In the genomic region with DNA sequence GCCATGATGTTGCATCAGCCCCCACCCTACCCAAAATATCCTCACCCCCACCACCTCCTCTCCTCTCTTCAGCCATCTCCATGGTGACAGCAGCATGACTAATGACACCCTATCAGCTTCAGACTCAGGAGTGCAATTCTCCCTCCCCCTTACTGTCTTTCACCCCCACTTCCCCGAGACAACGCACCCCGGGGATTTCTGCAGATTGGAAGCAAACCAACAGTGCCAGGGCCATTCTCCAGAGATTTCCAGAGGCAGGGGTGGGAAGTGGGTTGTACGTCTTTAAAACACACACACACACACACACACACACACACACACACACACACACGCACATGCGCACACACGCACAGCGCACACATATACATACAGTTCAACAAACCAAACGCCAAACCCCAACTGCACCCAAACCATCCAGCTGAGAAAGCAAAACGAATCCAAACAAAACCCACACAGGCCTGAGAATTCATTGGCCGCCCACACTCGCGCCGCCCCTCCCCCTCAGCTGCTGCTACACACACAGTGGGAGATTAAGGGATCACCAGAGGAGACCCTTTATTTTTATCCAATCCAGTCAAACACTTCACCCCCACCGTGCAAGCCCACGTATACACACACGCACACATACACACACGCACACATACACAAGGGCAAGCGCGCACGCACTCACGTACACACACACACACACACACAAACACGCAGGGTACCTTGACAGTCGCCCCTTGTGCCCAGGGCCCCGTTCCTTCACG, we compare ENCODE assay signal across 8 mouse cellular contexts. TPM values are rescaled to one million over a fixed set of nuclear protein-coding genes. Genes with fewer than 3 reads are reported as not detected.
A peak's percentile ranks its signal among the peaks of the same experiment; 100 is the strongest.
DNase-seq lines count a peak whose midpoint lies in the region; ATAC-seq and TF ChIP-seq lines count a peak whose summit lies in the region.

No protein-coding gene starts in this region.

- no peak for TF ChIP-seq CTCF in MEL (IDR thresholded peaks at IDR 0.05 in 2 of 3, conservative IDR thresholded peaks at IDR 0.05 in 1 of 3; ENCODE audit: control insufficient read depth in 1 of 3, insufficient read depth in 1 of 3, low read depth in 2 of 3, low read length in 3 of 3, poor library complexity in 1 of 3, severe bottlenecking in 1 of 3)
- no peak for TF ChIP-seq CTCF in layer of hippocampus, adult 2 months (conservative IDR thresholded peaks at IDR 0.05)
- no peak for TF ChIP-seq CTCF in liver, postnatal 0 days (IDR thresholded peaks at IDR 0.05; ENCODE audit: low read depth)

- H3K27ac ChIP-seq in MEL (ENCODE audit: control insufficient read depth, low read depth, low read length) = peak overlapping the region; percentile 12; the same call in 1 of the 2 replicates
- H3K27ac ChIP-seq in brown adipose tissue, adult 24 weeks (replicated peaks; ENCODE audit: low read depth, low read length) = peak overlapping the region; percentile 59
- H3K27ac ChIP-seq in forebrain, embryonic 14.5 days (ENCODE audit: low read depth, low read length) = peak overlapping the region; percentile 98
- peak overlapping the region; percentile 98 for H3K27ac ChIP-seq in layer of hippocampus, adult 2 months
- peak overlapping the region; percentile 86 for H3K27ac ChIP-seq in liver, postnatal 0 days (ENCODE audit: low read depth)

- no peak for DNase-seq in MEL (ENCODE audit: low read depth, low spot score)
- peak; percentile 86 for DNase-seq in forebrain, embryonic 14.5 days (ENCODE audit: low spot score)
- peak; percentile 74 to 78 for DNase-seq in heart, postnatal 14 days
- DNase-seq in layer of hippocampus, adult 2 months (ENCODE audit: low spot score in 2 of 2) = peak; percentile 78 to 90
- peak; percentile 69 for DNase-seq in liver, postnatal 0 days
- peak; percentile 91 for DNase-seq in right cerebral cortex, adult 18-20 months
- no peak for DNase-seq in natural killer cell, adult 2 months (ENCODE audit: low spot score in 2 of 2)

- no peak overlapping the region for H3K4me3 ChIP-seq in MEL (ENCODE audit: control insufficient read depth in 1 of 2, insufficient read depth in 1 of 2, low read depth in 2 of 2, low read length in 2 of 2)
- H3K4me3 ChIP-seq in brown adipose tissue, adult 24 weeks (ENCODE audit: insufficient read depth, low read depth, low read length) = peak overlapping the region; percentile 90
- H3K4me3 ChIP-seq in forebrain, embryonic 14.5 days (ENCODE audit: low read depth, low read length) = peak overlapping the region; percentile 74
- peak overlapping the region; percentile 97 for H3K4me3 ChIP-seq in layer of hippocampus, adult 2 months
- H3K4me3 ChIP-seq in liver, postnatal 0 days (ENCODE audit: low read depth, low read length) = peak overlapping the region; percentile 70

- H3K79me2 ChIP-seq in MEL (ENCODE audit: control insufficient read depth, insufficient read depth, low read length, poor library complexity) = peaks cover 15% of the 10 kb centered on the region

- no peak for TF ChIP-seq EP300 in MEL (IDR thresholded peaks at IDR 0.05; ENCODE audit: low read depth in 1 of 2, low read length in 2 of 2)
- TF ChIP-seq EP300 in liver, postnatal 0 days (IDR thresholded peaks at IDR 0.05; ENCODE audit: low read depth) = no peak

- intact Hi-C loops in heart, postnatal 14 days (cut with DNase I) = loop anchor here (2.0 to 5.0 kb wide), 3 partner anchors 16 to 67 kb away; a partner anchor contains a TSS

- H3K4me2 ChIP-seq in forebrain, embryonic 14.5 days (ENCODE audit: low read length) = peak overlapping the region; percentile 75
- peak overlapping the region; percentile 77 for H3K4me2 ChIP-seq in liver, postnatal 0 days (ENCODE audit: low read depth, low read length)

- no peak overlapping the region for H3K9ac ChIP-seq in MEL (ENCODE audit: control insufficient read depth, low read depth, low read length, poor library complexity, severe bottlenecking)
- H3K9ac ChIP-seq in forebrain, embryonic 14.5 days (ENCODE audit: low read length) = peak overlapping the region; percentile 91
- peak overlapping the region; percentile 77 for H3K9ac ChIP-seq in liver, postnatal 0 days (replicated peaks)

- peaks cover 5 to 32% of the 10 kb centered on the region in 2 experiments for H3K4me1 ChIP-seq in MEL (ENCODE audit: control insufficient read depth in 1 of 2, insufficient read depth in 2 of 2, low read length in 2 of 2)
- H3K4me1 ChIP-seq in brown adipose tissue, adult 24 weeks (ENCODE audit: control insufficient read depth, insufficient read depth, insufficient read length, low read length) = peaks cover 63% of the 10 kb centered on the region
- peaks cover 78% of the 10 kb centered on the region for H3K4me1 ChIP-seq in forebrain, embryonic 14.5 days (ENCODE audit: control insufficient read depth, insufficient read depth, low read length)
- H3K4me1 ChIP-seq in liver, postnatal 0 days (ENCODE audit: insufficient read depth) = peaks cover 46% of the 10 kb centered on the region

- 2% methylated on average over 26 of the region's 26 CpGs for WGBS in forebrain, embryonic 14.5 days
- WGBS in liver, postnatal 0 days (ENCODE audit: insufficient replicate concordance) = 35% methylated on average over 26 of the region's 26 CpGs

- TF ChIP-seq RAD21 in MEL (IDR thresholded peaks at IDR 0.05; ENCODE audit: low read depth, low read length) = no peak

- peaks cover 0 to 26% of the 10 kb centered on the region in 2 experiments for H3K36me3 ChIP-seq in MEL (ENCODE audit: control insufficient read depth in 1 of 2, insufficient read depth in 2 of 2, low read length in 2 of 2)
- peaks cover 25% of the 10 kb centered on the region; the same call in 1 of the 2 replicates for H3K36me3 ChIP-seq in forebrain, embryonic 14.5 days (ENCODE audit: control insufficient read depth, insufficient read depth, low read length)
- H3K36me3 ChIP-seq in liver, postnatal 0 days (replicated peaks; ENCODE audit: insufficient read depth, low read length) = peaks cover 15% of the 10 kb centered on the region; the same call in 1 of the 2 replicates

- peak; percentile 62 for ATAC-seq in forebrain, embryonic 14.5 days
- ATAC-seq in liver, postnatal 0 days = peak; percentile 16

- TF ChIP-seq POLR2A in MEL (IDR thresholded peaks at IDR 0.05; ENCODE audit: control insufficient read depth in 1 of 2, insufficient read depth in 1 of 2, low read depth in 1 of 2, low read length in 2 of 2, poor library complexity in 1 of 2) = no peak

- H3K9me3 ChIP-seq in MEL (replicated peaks; ENCODE audit: insufficient read depth, low read length) = no peaks in the 10 kb centered on the region
- H3K9me3 ChIP-seq in forebrain, embryonic 14.5 days (replicated peaks; ENCODE audit: control insufficient read depth, low read length) = no peaks in the 10 kb centered on the region
- H3K9me3 ChIP-seq in liver, postnatal 0 days (ENCODE audit: low read length) = no peaks in the 10 kb centered on the region

- no peaks in the 10 kb centered on the region for H3K27me3 ChIP-seq in MEL (ENCODE audit: control insufficient read depth in 1 of 2, insufficient read depth in 2 of 2, low read length in 2 of 2)
- H3K27me3 ChIP-seq in forebrain, embryonic 14.5 days (replicated peaks; ENCODE audit: control insufficient read depth, insufficient read depth, low read length) = no peaks in the 10 kb centered on the region
- H3K27me3 ChIP-seq in liver, postnatal 0 days (ENCODE audit: insufficient read depth, low read length) = no peaks in the 10 kb centered on the region

TF ChIP-seq in MEL, 35 proteins besides CTCF, POLR2A, EP300 and RAD21:
- TF ChIP-seq TCF12 (IDR thresholded peaks at IDR 0.05; ENCODE audit: low read depth, low read length) (no peak), ZNF384 (IDR thresholded peaks at IDR 0.05; ENCODE audit: low read depth, low read length) (no peak), MEF2A (IDR thresholded peaks at IDR 0.05; ENCODE audit: extremely low read depth, insufficient replicate concordance, low read depth, low read length, poor library complexity, severe bottlenecking) (no peak), ZC3H11A (IDR thresholded peaks at IDR 0.05; ENCODE audit: low read depth, low read length) (no peak), UBTF (IDR thresholded peaks at IDR 0.05; ENCODE audit: borderline replicate concordance, insufficient read depth, low read depth, low read length) (no peak), TAL1 (IDR thresholded peaks at IDR 0.05; ENCODE audit: low read length) (no peak)
TF ChIP-seq in MEL: peak in this region for 0.

RNA-seq across cellular contexts. Expression of a gene that starts 18.2 kb away (rescaled TPM):
- 11.0 and 11.6 TPM in 2 replicates for total RNA-seq in MEL (2012; rRNA removed)
- 10 to 100 TPM; 22.9 to 35.3 TPM for polyA plus RNA-seq in MEL (2012; ENCODE audit: insufficient read depth in 1 of 2, insufficient read length in 2 of 2, low read depth in 1 of 2, low replicate concordance in 2 of 2, missing spikeins in 1 of 2)
- polyA plus RNA-seq in brown adipose tissue, adult 24 weeks (2012; ENCODE audit: insufficient read depth, insufficient read length, missing spikeins) = 5.0 and 7.0 TPM in 2 replicates
- polyA plus RNA-seq in forebrain, embryonic 14.5 days (2014; fragmentation: Nextera tagmentation; extraction: Ambion mirVana) = 34.9 and 49.5 TPM in 2 replicates
- 10 to 100 TPM; 46.2 to 49.0 TPM for total RNA-seq in heart, postnatal 14 days (2021)
- 10 to 100 TPM; 61.0 to 65.9 TPM for total RNA-seq in layer of hippocampus, adult 2 months (2021)
- polyA plus RNA-seq in liver, postnatal 0 days (2015; fragmentation: Nextera tagmentation; extraction: Ambion mirVana) = 7.9 and 8.5 TPM in 2 replicates

Comparison
In these comparisons a context has a peak if more than half of its experiments do, and no peak if none do; other contexts are left out.
1. DNase-seq: peak in forebrain, embryonic 14.5 days (single experiment), heart, postnatal 14 days (2 of 2), layer of hippocampus, adult 2 months (2 of 2), liver, postnatal 0 days (single experiment) and right cerebral cortex, adult 18-20 months (single experiment); none in MEL (single experiment) and natural killer cell, adult 2 months (0 of 2).
2. H3K27ac ChIP-seq: peak in every context shown above with its lines; median percentile 98 in forebrain, embryonic 14.5 days; 98 in layer of hippocampus, adult 2 months; 86 in liver, postnatal 0 days; 59 in brown adipose tissue, adult 24 weeks; 12 in MEL.
3. H3K4me3 ChIP-seq: peak in brown adipose tissue, adult 24 weeks (single experiment), forebrain, embryonic 14.5 days (single experiment), layer of hippocampus, adult 2 months (single experiment) and liver, postnatal 0 days (single experiment); none in MEL (0 of 2).